Mouse (Mus musculus): ENCODE measurements around the gene Klhl41. TPM values are rescaled to one million over a fixed set of nuclear protein-coding genes. Genes with fewer than 3 reads are reported as not detected.

Gene Klhl41
- polyA plus RNA-seq, 1 experiment from 2014 or later, result 16.4 TPM

GRCm38 (mm10) chr2:69723519-69723825, 53.6 kb downstream of the Klhl41 start:
- peak overlapping the region; percentile 93 for H3K27ac ChIP-seq
- no peak for ATAC-seq (ENCODE audit: insufficient number of reproducible peaks, low FRiP score, low TSS enrichment, low read depth)
- no peaks in the 10 kb centered on the region for H3K36me3 ChIP-seq
- peaks cover 11% of the 10 kb centered on the region for H3K4me1 ChIP-seq
- WGBS, result under 1% methylated on average over 13 of the region's 13 CpGs
- no peaks in the 10 kb centered on the region for H3K27me3 ChIP-seq
- peak overlapping the region; percentile 99 for H3K4me3 ChIP-seq
- peak overlapping the region; percentile 91 for H3K9ac ChIP-seq
- H3K9me3 ChIP-seq, result no peaks in the 10 kb centered on the region
- H3K4me2 ChIP-seq, result peak overlapping the region; percentile 69

Other genes starting within 250 kb of the Klhl41 start
- gene Lrp2, start 84.1 kb upstream of the Klhl41 start, polyA plus RNA-seq (2015; fragmentation: Nextera tagmentation; extraction: Ambion mirVana), result not detected in 2 replicates
- 16.1 and 18.3 TPM in 2 replicates for gene Bbs5, start 22.9 kb upstream of the Klhl41 start, polyA plus RNA-seq (2015; fragmentation: Nextera tagmentation; extraction: Ambion mirVana)
- gene Fastkd1, start 43.4 kb downstream of the Klhl41 start, polyA plus RNA-seq (2015; fragmentation: Nextera tagmentation; extraction: Ambion mirVana), result 9.9 and 10.1 TPM in 2 replicates
- 138 and 139 TPM in 2 replicates for gene Ppig, start 52.4 kb downstream of the Klhl41 start, polyA plus RNA-seq (2015; fragmentation: Nextera tagmentation; extraction: Ambion mirVana)
- 1.5 and 1.7 TPM in 2 replicates for gene Ccdc173, start 119.5 kb downstream of the Klhl41 start, polyA plus RNA-seq (2015; fragmentation: Nextera tagmentation; extraction: Ambion mirVana)
- gene Phospho2, start 119.5 kb downstream of the Klhl41 start, polyA plus RNA-seq (2015; fragmentation: Nextera tagmentation; extraction: Ambion mirVana), result 21.6 and 23.6 TPM in 2 replicates
- gene Klhl23, start 151.8 kb downstream of the Klhl41 start, polyA plus RNA-seq (2015; fragmentation: Nextera tagmentation; extraction: Ambion mirVana), result 21.9 and 25.3 TPM in 2 replicates
- gene Ssb, start 191.4 kb downstream of the Klhl41 start, polyA plus RNA-seq (2015; fragmentation: Nextera tagmentation; extraction: Ambion mirVana), result 302 and 328 TPM in 2 replicates
- gene Mettl5, start 215.5 kb downstream of the Klhl41 start, polyA plus RNA-seq (2015; fragmentation: Nextera tagmentation; extraction: Ambion mirVana), result 31.8 and 33.7 TPM in 2 replicates
- 9.5 and 13.7 TPM in 2 replicates for gene Ubr3, start 227.1 kb downstream of the Klhl41 start, polyA plus RNA-seq (2015; fragmentation: Nextera tagmentation; extraction: Ambion mirVana)